Mouse (Mus musculus) cerebellum, adult 9-10 months (tissue): ENCODE measurements at regions not wholly inside any gene's neighbourhood (a gene's known extent, or its start where the extent isn't known, plus 50 kb on each side); places are given as distances from the start of the nearest gene placed in this dataset.
"Not testable (repeated sequence)": the region's sequence is repeated elsewhere in the genome, so short reads cannot be mapped to it uniquely, and the experiment has no call there.

ENCODE experiments used
- DNase-seq: peaks from one replicate; pipeline ENCODE4 v3.0.0; 2022

DNA sequence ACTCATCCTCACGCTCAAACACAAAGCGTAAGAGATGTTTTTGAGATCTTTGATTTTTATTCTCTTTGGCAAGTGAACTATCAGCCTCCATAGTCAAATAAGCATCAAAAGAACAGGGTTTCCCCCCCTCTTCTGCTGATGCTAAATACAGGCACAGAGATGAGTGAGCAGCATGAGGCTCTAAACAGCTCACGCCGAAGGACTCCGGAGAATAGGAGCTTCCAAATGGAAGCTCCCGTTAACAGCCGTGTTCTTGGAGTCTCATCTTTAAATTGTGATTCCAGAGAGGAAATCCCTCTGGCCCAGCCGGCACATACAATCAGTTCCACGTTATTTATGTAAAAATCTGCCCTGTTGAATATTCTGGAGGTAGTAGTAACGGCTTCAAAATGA lies 161.1 kb downstream of the Srek1 start:
- DNase-seq, result no peak

DNA sequence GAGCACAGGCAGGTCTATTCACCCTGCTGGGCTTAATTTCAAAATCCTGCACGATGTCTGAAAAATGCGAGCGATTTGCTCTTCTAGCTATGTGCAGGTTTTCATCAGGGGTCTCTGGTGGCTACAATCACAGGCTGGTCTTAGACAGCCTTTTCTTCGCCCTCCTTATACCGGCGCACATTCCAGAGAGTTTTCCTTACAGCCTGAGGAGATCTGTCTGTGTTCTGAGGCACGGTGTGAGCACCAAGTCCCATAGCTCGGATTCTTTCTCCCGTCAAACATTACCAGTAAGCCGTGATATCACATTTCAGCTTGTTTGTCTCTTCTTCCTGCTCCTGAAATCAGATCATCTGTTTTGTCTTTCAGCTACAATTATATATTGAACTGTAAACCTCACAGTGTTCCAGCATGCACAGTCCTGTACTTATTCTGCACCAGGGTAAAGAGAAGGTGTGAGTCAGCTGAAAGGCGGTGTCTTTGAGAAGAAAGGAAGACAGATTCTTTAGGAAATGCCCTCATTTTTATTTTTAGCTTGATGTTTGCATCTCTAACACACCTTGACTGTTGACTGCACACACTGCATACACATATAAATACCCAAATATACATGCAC lies 161.6 kb downstream of the Srek1 start:
- DNase-seq, result no peak

DNA sequence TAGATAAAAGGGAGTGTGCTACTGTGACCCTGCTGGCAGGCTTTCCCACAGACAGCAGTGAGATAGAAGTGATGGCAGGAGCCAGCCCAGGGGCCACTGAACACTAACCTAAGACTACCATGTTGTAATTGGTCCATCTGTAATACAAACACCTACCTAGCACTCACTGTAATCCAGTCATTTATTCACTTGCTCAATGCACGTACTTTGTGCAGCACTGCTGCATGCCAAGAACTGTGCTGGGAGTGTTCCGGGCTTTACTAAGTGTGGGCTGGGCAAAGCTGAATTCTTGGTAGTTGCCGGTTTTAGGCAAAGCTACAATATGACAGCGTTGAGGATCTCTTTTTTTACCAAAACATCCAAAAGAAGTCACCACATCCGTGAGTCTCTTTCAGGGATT lies 172.1 kb downstream of the Srek1 start:
- no peak for DNase-seq

DNA sequence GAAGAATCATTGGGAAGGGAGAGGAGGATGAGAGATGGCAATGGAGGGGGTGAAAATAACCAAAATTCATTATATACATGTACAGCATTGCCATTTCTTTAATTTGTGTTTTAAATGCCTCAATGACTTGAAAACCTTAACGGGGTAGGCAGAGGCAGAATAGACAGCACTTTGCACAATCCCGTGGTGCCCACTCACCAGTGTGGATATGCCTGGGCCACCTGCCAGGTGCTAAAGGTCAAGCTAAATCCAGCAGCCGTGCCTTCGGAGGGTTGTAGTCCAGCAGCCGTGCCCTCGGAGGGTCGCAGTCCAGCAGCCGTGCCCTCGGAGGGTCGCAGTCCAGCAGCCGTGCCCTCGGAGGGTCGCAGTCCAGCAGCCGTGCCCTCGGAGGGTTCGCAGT lies 182.0 kb downstream of the Srek1 start:
- no peak for DNase-seq

GRCm38 (mm10) chr13:103591874-103592273 lies 182.5 kb downstream of the Srek1 start:
- DNase-seq, result no peak

- DNase-seq, result not testable (repeated sequence)
Measured at GRCm38 (mm10) chr13:103591381-103591780, 183.0 kb downstream of the Srek1 start.

- no peak for DNase-seq
Measured at GRCm38 (mm10) chr13:103589646-103590045, 184.8 kb downstream of the Srek1 start.

DNA sequence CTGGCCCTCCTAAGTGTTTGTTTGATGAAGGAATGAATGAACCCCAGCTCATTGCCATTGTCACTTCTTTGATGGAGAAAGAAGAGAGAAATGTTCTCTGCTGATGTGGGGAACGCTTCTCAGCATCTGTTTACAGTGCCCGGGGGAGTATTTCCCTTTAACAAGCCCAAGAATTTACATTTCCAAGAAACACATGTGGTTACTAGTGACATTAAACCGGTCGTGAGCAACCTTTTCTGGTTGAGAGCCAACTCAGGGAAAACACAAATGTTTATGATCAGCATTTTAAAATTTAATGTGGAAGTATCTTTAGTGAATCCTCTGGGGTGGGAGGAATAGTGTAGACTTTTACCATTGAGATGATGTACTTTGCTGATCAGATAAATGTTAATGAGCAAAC lies 197.6 kb downstream of the Srek1 start:
- DNase-seq, result no peak

GRCm38 (mm10) chr13:103564715-103565114 lies 209.7 kb downstream of the Srek1 start:
- no peak for DNase-seq

GRCm38 (mm10) chr13:103561795-103562705 lies 212.4 kb downstream of the Srek1 start:
- DNase-seq, result no peak

- DNase-seq, result no peak
Measured at GRCm38 (mm10) chr13:103558915-103559314, 215.5 kb downstream of the Srek1 start.

- DNase-seq, result no peak
Measured at GRCm38 (mm10) chr13:103539577-103539976, 205.3 kb upstream of the Mast4 start.

DNA sequence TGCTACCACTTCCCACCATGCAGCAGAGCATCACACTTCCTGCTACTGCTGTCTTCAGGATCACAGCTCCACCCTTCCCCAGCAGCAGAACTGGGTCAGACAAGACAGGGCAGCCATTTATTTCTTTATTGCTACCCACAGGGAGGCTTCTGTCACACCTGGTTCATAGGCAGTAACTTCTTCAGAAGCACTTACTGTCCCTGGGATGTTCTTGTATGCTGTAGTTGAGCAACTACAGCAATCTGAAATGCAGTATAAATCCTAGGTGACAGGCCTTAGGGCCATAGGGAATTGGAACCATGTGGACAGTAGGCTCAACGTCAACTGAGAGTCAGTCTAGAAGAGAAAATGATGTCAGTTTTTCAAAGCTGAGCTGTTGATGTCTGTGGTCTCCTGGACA lies 179.5 kb upstream of the Mast4 start:
- no peak for DNase-seq

DNA sequence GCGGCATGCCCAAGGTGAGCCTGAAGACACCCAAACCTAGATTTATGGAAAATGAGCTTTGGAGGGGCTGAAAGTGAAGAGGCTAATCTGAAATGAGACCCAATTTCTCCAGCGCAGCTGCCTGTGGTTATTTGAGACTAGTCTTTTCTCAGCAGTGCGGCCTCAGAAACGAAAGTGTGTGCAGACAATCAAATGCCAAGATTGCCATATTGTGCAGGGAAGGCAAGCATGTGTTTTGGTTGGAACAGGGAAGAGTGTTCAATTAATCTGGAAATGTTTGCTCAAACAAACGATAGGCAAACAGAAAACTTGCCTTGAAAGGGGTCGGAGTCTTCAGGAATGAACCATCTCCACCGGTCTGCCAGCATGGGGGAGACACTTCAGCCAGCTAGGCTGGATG lies 178.2 kb upstream of the Mast4 start:
- no peak for DNase-seq

DNA sequence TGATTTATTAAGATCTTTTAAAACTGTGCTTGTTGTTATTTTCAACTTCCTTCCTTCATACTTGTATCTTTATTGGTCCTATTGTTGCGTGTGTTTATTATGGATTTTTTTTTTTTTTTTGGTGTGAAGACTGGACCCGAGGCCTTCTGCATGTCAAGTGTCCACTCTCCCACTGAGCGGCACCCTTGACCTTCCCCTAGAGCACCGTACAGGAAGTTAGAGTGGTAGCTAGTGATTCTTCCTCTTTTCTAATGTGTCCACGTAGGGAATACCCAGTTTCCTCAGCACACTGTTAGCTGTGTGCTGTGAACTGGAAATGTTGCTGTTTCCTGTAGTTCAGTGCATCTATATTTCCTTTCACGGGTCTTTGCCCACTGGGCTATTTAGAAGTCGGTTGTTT lies 170.7 kb upstream of the Mast4 start:
- no peak for DNase-seq

DNA sequence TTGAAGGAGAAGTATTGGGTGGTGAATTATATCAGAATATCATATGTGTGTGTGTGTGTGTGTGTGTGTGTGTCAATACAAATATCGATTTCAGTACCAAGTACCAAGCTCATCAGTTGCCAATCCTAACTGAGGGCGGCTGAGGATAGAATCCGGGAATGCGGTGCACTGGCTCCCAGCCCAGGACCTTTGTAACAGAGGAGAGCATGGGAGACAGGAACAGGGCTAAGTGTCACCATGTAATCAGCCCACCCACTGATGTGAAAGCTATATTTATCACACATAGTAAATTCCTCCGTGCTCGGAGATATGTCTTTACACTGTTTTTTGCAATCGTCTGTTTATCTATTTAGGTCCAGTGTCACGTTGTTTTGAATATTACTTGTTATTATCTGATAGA lies 165.1 kb upstream of the Mast4 start:
- DNase-seq, result no peak

- DNase-seq, result no peak
Measured at GRCm38 (mm10) chr13:103494371-103494770, 160.1 kb upstream of the Mast4 start.

DNA sequence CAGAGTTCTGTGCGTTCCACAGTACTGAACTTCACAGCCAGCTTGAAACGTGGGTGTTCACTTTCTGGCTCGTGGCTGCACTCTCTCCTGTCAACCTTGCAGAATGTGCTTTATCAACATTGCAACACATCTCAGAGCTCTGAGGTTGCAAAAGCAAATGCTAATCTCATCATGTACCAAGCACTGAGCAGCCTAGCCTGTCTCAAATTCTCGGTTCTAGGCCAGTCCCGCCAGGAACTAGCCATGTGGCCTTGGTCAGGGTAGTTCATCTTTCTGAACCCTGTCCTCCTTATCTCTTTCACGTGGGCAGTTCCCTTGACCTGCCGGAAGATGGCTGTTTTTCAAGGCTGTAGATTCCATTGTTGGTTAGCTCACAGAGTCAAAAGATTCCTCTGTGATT lies 159.3 kb upstream of the Mast4 start:
- DNase-seq, result no peak

GRCm38 (mm10) chr13:103490049-103490448 lies 155.8 kb upstream of the Mast4 start:
- no peak for DNase-seq

DNA sequence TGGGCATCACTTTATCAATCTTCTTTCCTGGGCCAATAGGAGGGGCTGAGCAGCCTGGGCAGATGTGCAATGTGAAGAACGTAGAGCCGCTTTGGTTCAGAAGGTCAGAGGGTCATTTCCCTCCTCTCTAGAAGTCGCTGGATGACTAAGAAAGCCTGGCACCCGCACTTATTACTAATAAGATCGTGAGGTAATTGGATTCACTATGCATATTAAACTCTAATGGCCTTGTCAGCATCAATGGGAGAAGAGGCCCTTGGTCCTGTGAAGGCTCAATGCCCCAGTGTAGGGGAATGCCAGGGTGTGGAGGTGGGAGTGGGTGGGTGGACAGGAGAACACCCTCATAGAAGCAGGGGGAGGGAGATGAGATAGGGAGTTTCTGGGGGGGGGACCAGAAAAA lies 149.8 kb upstream of the Mast4 start:
- no peak for DNase-seq

DNA sequence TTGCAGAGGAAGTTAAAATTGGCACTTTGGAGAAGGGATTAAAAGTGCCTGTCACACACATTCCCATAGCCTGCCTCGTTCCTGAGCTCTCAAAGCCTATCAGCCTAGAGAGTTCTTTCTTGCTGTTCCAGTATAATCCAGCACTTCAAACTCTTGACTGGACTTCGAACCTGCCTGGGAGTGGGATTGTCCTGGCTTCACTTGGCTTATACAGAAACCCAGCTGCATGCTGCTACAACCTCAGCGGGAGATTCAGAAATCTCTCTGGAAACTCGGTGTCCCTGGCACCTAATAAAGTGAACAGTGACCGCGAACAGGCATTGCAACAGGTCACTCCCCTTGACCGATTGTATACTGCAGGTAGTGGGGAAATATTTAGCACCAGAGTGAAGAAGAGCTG lies 149.1 kb upstream of the Mast4 start:
- no peak for DNase-seq

- no peak for DNase-seq
Measured at GRCm38 (mm10) chr13:103476328-103476727, 142.0 kb upstream of the Mast4 start.

- DNase-seq, result no peak
Measured at GRCm38 (mm10) chr13:103472216-103472615, 137.9 kb upstream of the Mast4 start.

GRCm38 (mm10) chr13:103470141-103470540 lies 135.8 kb upstream of the Mast4 start:
- DNase-seq, result no peak

GRCm38 (mm10) chr13:103460499-103460898 lies 126.2 kb upstream of the Mast4 start:
- DNase-seq, result no peak
